Mouse (Mus musculus) C2C12 (cell line): ENCODE measurements at regions not wholly inside any gene's neighbourhood (a gene's known extent, or its start where the extent isn't known, plus 50 kb on each side); places are given as distances from the start of the nearest gene placed in this dataset.

Source experiments
- H3K27me3 ChIP-seq: one replicate; pipeline ENCODE4 v1.6.1; 2011; ENCODE audit not compliant: control insufficient read depth, insufficient read depth, insufficient read length
- H3K36me3 ChIP-seq: one replicate; pipeline ENCODE4 v1.6.1; 2011; ENCODE audit not compliant: control insufficient read depth, insufficient read depth
- H3K4me3 ChIP-seq: one replicate; pipeline ENCODE4 v1.5.1; 2011; ENCODE audit warnings: mild to moderate bottlenecking, control low read depth; ENCODE audit not compliant: poor library complexity, insufficient read depth, severe bottlenecking
- H3K79me2 ChIP-seq: one replicate; pipeline ENCODE4 v1.6.1; 2011; ENCODE audit not compliant: control insufficient read depth, insufficient read depth
- H3K79me3 ChIP-seq: one replicate; pipeline ENCODE4 v1.6.1; 2011; ENCODE audit warnings: low read depth, control low read depth
- H3ac ChIP-seq: one replicate; pipeline ENCODE3; 2011; ENCODE audit warnings: low read depth; ENCODE audit not compliant: control insufficient read depth, insufficient read length
- CEBPB ChIP-seq: IDR thresholded peaks from one replicate; pipeline ENCODE4 v1.6.1; 2011; ENCODE audit warnings: low read depth, mild to moderate bottlenecking, control low read depth, moderate library complexity
- CTCF ChIP-seq: IDR thresholded peaks from one replicate; pipeline ENCODE4 v1.5.1; 2011; ENCODE audit not compliant: control insufficient read depth, insufficient read depth, insufficient read length
- FOSL1 ChIP-seq: IDR thresholded peaks from one replicate; pipeline ENCODE4 v1.8.0; 2011; ENCODE audit warnings: mild to moderate bottlenecking, low read length; ENCODE audit not compliant: poor library complexity, insufficient read depth, severe bottlenecking
- MAX ChIP-seq: IDR thresholded peaks from one replicate; pipeline ENCODE4 v1.6.1; 2011; ENCODE audit warnings: mild to moderate bottlenecking, control low read depth
- MYOD1 ChIP-seq: IDR thresholded peaks from one replicate; pipeline ENCODE4 v1.6.1; 2011; ENCODE audit warnings: low read depth; ENCODE audit not compliant: control insufficient read depth, insufficient read length
- MYOG ChIP-seq: IDR thresholded peaks from one replicate; pipeline ENCODE4 v1.6.1; 2011; ENCODE audit not compliant: control insufficient read depth, insufficient read length; ENCODE audit errors: extremely low read depth
- USF1 ChIP-seq: IDR thresholded peaks from one replicate; pipeline ENCODE4 v1.6.1; 2011; ENCODE audit warnings: low read depth, mild to moderate bottlenecking, control low read depth, moderate library complexity

- Histone ChIP-seq H3K79me2 (no peaks in the 10 kb centered on the region), H3K36me3 (no peaks in the 10 kb centered on the region), H3ac (no peak overlapping the region), H3K4me3 (no peak overlapping the region), H3K27me3 (no peaks in the 10 kb centered on the region), H3K79me3 (no peaks in the 10 kb centered on the region)
- TF ChIP-seq USF1 (no peak), MAX (no peak), MYOG (no peak), FOSL1 (no peak), CEBPB (no peak), CTCF (no peak), MYOD1 (no peak)
Observed at GRCm38 (mm10) chr4:11868565-11868964, 112.5 kb downstream of the Gm10604 start.
